Mouse (Mus musculus) heart, embryonic 13.5 days (tissue): ENCODE measurements around the gene Lmntd2. TPM values are rescaled to one million over a fixed set of nuclear protein-coding genes. Genes with fewer than 3 reads are reported as not detected.

Experiments used
- ATAC-seq: fragments of 200-750 bp; cut with Nextera tagmentation; 2 replicates; pipeline ENCODE4 v1.8.0; 2017; ENCODE audit warnings: moderate TSS enrichment; ENCODE audit not compliant: insufficient number of reproducible peaks, low FRiP score, low TSS enrichment; ENCODE audit errors: extremely low read depth
- H3K27ac ChIP-seq: fragments of 300-500 bp; sonication (generic); replicated peaks from 2 replicates; pipeline ENCODE4 v1.5.1; 2015; ENCODE audit warnings: moderate library complexity, mild to moderate bottlenecking, inconsistent platforms
- H3K27me3 ChIP-seq: fragments of 300-500 bp; sonication (generic); replicated peaks from 2 replicates; pipeline ENCODE4 v1.6.1; 2015; ENCODE audit warnings: mild to moderate bottlenecking, inconsistent platforms
- H3K36me3 ChIP-seq: fragments of 300-500 bp; sonication (generic); 2 replicates; pipeline ENCODE4 v1.6.1; 2015; ENCODE audit warnings: mild to moderate bottlenecking, inconsistent platforms
- H3K4me1 ChIP-seq: fragments of 300-500 bp; sonication (generic); 2 replicates; pipeline ENCODE4 v1.6.1; 2015; ENCODE audit warnings: inconsistent platforms
- H3K4me2 ChIP-seq: fragments of 300-500 bp; sonication (generic); 2 replicates; pipeline ENCODE4 v1.6.1; 2015; ENCODE audit warnings: inconsistent platforms, mild to moderate bottlenecking, moderate library complexity
- H3K4me3 ChIP-seq: fragments of 300-500 bp; sonication (generic); 2 replicates; pipeline ENCODE4 v1.5.1; 2015; ENCODE audit warnings: moderate library complexity, mild to moderate bottlenecking, inconsistent platforms
- H3K9ac ChIP-seq: fragments of 300-500 bp; sonication (generic); 2 replicates; pipeline ENCODE4 v1.6.1; 2015; ENCODE audit warnings: inconsistent platforms, mild to moderate bottlenecking, moderate library complexity
- H3K9me3 ChIP-seq: fragments of 300-500 bp; sonication (generic); 2 replicates; pipeline ENCODE4 v1.6.1; 2016; ENCODE audit warnings: inconsistent platforms
- WGBS: fragments of 180-500 bp; shearing (Covaris S2); methylation state at CpG from one replicate; pipeline ENCODE4 v1.1.7; 2015; ENCODE audit warnings: mixed read lengths; 5-methylcytosine and 5-hydroxymethylcytosine counted together
- polyA plus RNA-seq: library from polyadenylated mRNA; unstranded; fragments of >200 nt; fragmentation: Nextera tagmentation; extraction: Ambion mirVana; gene quantifications from 2 replicates; pipeline ENCODE4 v1.2.1, GENCODE M21; 2015

Gene Lmntd2
- polyA plus RNA-seq, 1 experiment from 2014 or later, result 0.72 TPM

DNA sequence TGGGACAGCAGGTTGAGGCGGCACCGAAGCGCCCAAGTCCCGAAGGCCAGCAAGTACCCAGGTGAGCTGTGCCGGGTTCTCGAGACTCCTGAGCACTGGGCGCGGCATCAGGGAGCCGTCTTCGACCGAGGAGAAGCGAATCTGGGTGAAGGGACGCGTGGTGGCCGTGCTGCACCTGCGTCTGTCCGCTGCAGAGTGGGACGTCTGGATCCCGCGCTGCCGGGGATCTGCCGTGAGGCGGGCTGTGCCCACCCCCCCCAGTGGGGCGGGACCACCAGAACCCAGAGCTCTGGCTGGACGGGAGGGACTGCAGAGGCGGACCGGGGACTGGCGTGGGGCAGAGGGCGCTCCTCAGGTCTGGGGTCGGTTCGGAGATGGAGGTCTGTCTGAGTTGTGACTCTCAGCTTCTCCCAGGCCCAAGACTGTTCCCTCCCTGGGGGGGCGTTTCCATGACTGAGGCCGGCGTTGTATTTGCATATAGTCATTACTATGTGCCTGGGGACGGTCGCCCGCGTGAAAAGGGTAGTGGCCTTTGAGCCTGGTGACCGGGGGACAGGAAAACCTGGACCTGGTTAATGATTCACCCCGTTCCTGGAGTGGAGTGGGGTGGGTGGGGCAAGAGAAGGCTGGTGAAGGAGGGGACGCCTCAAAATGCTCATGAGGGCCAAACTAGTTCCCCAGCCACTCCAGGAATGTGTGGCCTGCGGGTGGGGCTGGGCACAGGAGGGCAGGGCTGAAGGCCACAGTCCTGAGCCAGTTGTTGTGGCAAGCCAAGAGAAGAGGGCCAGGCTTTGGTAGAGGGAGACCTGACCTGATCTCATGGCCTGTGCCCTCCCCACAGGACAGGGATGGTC, 2.2 kb upstream of the Lmntd2 start:
- peaks cover 52% of the 10 kb centered on the region for H3K4me1 ChIP-seq
- peak overlapping the region; percentile 78 for H3K27ac ChIP-seq
- H3K27me3 ChIP-seq, result peaks cover 5% of the 10 kb centered on the region; the same call in 1 of the 2 replicates
- H3K9me3 ChIP-seq, result no peaks in the 10 kb centered on the region
- ATAC-seq, result peak; percentile 29
- peak overlapping the region; percentile 82 for H3K9ac ChIP-seq
- H3K4me2 ChIP-seq, result peak overlapping the region; percentile 77
- H3K4me3 ChIP-seq, result peak overlapping the region; percentile 67
- peaks cover 20% of the 10 kb centered on the region for H3K36me3 ChIP-seq
- WGBS, result 2% methylated on average over 42 of the region's 42 CpGs

DNA sequence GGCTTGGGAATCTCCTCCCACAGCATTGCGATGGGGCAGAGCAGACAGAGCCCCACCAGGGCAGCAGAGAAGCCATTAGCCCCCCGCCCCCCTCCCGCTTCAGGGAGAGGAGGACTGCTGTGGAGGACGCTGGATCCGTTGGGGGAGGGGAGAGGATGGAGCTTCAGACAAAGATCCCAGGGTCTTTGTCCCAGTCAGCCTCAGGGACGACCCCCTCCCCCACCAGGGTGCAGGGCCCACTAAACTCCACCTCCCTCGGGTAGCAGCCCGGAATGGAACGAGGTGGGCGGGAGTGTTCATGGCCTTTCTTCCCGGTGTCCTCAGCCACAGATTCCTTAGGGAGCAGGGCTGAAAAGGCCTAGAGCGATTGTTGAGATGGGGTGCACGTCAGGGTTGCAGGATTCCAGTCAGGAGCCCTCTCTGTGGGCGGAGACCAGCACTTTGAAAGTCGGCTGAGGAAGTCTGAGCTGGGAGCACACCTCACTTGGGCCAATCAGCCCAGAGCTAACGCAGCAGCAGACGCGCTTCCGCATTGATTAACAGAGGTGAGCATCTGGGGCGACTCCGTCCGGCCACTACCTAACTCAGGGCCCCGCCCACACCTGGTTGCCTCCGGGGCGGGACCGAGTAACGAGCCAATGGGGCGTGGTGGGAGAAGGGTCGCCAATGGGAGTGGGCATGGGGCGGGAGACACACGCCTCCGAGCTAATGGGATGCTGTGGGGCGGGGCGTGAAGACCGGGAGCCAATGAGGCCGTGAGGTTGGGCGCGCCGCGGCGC, 1.4 kb upstream of the Lmntd2 start, which contains the start of gene Rassf7:
TSS of gene Rassf7 (plus strand) at position 760 of the 779 bp plus-strand sequence.
- H3K4me2 ChIP-seq, result peak within 1 kb of the TSS; percentile 77
- peaks cover 47% of the 10 kb centered on the region for H3K4me1 ChIP-seq
- WGBS, result under 1% methylated on average over 41 of the region's 41 CpGs
- H3K36me3 ChIP-seq, result peaks cover 20% of the 10 kb centered on the region
- peak within 1 kb of the TSS; percentile 78 for H3K27ac ChIP-seq
- H3K9me3 ChIP-seq, result no peaks in the 10 kb centered on the region
- ATAC-seq, result peak; percentile 96
- peak within 1 kb of the TSS; percentile 67 for H3K4me3 ChIP-seq
- H3K27me3 ChIP-seq, result peaks cover 12% of the 10 kb centered on the region
- peak within 1 kb of the TSS; percentile 84 for H3K9ac ChIP-seq

DNA sequence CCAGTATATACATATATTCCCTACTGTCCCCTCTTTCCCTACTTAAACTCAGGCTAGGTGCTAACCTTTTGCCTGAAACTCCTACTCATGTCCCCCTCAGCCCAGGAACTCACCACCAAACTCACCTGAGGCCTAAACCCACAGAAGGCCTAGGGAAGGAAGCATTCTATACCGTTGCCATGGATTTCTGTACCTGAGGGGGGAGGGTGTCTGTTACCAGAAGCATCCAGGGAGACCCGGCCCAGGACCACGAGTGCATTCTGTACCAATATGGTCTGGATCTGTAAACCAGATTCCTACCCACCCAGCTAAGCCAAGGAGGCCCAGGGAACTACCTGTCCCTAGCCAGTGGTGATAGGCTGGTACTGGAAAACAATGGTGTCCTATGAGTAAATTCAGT, 430 bp upstream of the Lmntd2 start:
- Histone ChIP-seq H3K27ac (no peak overlapping the region), H3K9me3 (no peaks in the 10 kb centered on the region), H3K9ac (no peak overlapping the region), H3K4me2 (no peak overlapping the region), H3K27me3 (peaks cover 12% of the 10 kb centered on the region), H3K36me3 (peaks cover 16% of the 10 kb centered on the region), H3K4me1 (peaks cover 44% of the 10 kb centered on the region), H3K4me3 (no peak overlapping the region)
- WGBS, result 75% methylated on average over 3 of the region's 3 CpGs
- no peak for ATAC-seq

DNA sequence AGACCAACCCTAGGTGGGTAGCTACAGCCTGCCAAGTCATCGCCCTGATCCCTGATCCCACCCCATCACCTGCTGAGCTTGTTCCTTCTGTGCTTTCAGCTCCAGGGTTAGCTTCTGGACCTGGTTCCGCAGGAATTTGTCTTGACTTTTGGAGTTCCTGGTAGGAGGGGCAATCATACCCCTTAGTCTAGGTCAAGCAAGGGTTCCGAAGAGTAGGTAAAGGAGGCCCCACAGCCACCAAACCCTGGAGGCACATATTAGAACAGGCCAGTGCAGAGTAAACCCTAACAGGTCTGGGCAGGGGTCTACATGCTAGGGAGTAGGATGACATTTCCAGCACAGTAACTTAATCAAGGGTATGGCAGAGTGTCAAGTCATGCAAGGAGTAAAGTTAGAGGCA, 747 bp downstream of the Lmntd2 start:
- peaks cover 41% of the 10 kb centered on the region for H3K4me1 ChIP-seq
- peaks cover 12% of the 10 kb centered on the region for H3K27me3 ChIP-seq
- H3K36me3 ChIP-seq, result peaks cover 5% of the 10 kb centered on the region; the same call in 1 of the 2 replicates
- no peak overlapping the region for H3K9ac ChIP-seq
- 83% methylated on average over 3 of the region's 3 CpGs for WGBS
- ATAC-seq, result no peak
- no peak overlapping the region for H3K4me2 ChIP-seq
- H3K9me3 ChIP-seq, result no peaks in the 10 kb centered on the region
- no peak overlapping the region for H3K27ac ChIP-seq
- H3K4me3 ChIP-seq, result no peak overlapping the region

DNA sequence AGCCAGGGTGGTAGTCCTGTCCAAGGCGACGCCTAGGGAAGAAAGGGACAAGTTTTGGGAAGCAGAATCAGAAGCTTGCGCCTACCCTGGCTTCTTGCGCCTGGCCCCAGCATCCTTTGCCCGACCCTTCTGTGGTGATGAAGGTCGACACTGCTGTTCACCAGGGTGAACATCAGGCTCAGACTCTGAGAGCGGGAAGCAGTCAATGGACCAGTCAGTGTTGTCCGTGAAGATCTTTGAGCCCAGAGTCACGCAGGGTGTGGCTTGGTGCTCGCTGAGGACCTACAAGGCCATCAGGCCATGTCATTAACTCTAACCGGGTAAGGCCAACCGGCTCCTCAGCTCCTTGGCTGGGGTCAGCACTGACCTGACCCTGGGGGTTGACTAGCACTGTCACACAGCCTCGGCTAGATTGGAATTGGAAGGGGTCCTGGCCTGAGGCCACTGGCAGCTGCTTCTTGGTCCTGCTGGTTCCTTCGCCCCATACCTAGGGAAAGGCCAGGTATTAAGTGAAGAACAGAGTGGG, 3.2 kb downstream of the Lmntd2 start:
- Histone ChIP-seq H3K27me3 (peaks cover 12% of the 10 kb centered on the region), H3K9me3 (no peaks in the 10 kb centered on the region), H3K36me3 (no peaks in the 10 kb centered on the region), H3K27ac (no peak overlapping the region), H3K4me2 (no peak overlapping the region), H3K4me3 (no peak overlapping the region), H3K9ac (no peak overlapping the region), H3K4me1 (peaks cover 24% of the 10 kb centered on the region)
- ATAC-seq, result no peak
- WGBS, result 80% methylated on average over 14 of the region's 14 CpGs

DNA sequence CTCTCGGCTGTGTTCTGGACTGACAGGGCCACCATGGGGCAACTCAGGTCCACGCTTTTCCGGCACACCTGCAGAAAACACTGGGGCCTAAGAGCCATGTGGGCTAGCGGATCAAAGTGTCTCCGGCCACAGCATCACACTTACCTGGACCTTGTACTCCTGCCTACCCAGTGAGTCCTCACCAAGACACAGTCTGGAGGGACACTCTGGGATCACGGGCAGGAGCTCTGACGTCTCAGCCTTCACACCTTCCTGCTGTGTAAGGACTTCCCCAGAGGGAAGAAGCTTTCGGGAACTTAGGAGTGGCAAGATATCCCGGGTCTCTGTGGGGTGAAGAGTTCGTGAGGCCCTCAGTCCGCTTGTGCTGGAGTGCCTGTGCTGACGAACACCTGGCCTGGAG, 3.7 kb downstream of the Lmntd2 start:
- Histone ChIP-seq H3K27me3 (peaks cover 12% of the 10 kb centered on the region), H3K9ac (no peak overlapping the region), H3K27ac (no peak overlapping the region), H3K9me3 (no peaks in the 10 kb centered on the region), H3K4me2 (no peak overlapping the region), H3K36me3 (no peaks in the 10 kb centered on the region), H3K4me3 (no peak overlapping the region), H3K4me1 (peaks cover 23% of the 10 kb centered on the region)
- no peak for ATAC-seq
- 63% methylated on average over 12 of the region's 12 CpGs for WGBS

DNA sequence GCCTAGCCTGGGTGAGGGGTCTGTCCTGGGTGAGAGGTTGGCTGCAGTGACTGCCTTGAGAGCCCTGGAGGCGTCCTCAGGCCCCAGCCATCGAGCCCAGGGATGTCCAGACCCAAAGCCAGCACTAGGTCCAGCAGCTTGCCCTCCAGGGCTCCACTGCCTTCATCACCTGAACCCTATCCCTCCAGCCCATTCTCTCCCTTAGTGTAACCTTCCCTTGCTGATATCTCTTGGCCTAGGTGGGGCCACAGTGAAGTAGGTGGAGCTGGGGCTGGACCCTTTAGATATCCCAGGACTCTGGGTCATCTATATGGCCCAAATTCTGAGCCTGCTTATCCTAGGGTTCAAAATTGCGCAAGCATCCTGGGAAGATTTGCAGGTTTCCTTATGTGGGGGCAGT, 4.4 kb downstream of the Lmntd2 start:
- Histone ChIP-seq H3K4me1 (peaks cover 17% of the 10 kb centered on the region), H3K36me3 (no peaks in the 10 kb centered on the region), H3K27ac (no peak overlapping the region), H3K9ac (0 out of 2 replicates have a peak overlapping the region, but pooled peaks have one; percentile 10), H3K4me2 (no peak overlapping the region), H3K27me3 (peaks cover 12% of the 10 kb centered on the region), H3K4me3 (no peak overlapping the region), H3K9me3 (no peaks in the 10 kb centered on the region)
- 66% methylated on average over 3 of the region's 3 CpGs for WGBS
- ATAC-seq, result no peak

DNA sequence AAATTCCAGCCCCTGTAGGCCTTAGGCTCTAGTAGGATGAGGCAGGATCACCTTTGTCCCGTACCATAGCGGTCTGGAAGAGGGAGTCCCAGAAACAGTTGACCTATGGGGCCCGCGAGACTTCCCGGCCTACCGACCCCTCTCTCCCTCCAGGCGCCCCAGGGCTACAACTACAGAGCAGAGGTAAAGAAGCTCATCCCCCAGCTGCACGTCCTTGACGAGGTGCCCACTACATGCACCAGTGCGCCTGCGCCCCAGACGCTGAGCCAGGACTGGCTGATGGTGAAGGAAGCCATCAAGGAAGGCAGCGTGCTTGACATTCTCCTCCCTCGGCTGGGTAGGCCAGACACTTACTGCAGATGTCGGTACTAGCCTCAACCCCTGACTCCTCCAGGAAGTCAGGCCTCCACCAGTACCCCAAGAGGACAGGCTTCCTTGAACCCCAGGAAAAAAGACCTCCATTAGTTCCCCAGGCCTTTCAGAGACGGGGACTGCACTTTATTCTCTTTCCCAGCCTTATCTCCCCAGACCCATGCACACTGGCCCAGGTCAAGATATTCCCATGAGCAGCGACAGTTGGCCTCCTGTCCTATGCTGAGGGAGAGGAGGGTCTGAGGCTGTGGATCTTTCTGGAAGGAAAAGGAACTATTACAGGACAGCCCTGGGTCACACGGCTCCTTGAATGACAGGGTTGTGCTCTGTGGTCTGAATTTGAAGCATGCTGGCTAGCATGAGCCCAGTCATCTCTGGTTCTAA, 7.5 kb downstream of the Lmntd2 start:
- H3K27ac ChIP-seq, result no peak overlapping the region
- no peaks in the 10 kb centered on the region for H3K36me3 ChIP-seq
- peaks cover 9% of the 10 kb centered on the region for H3K27me3 ChIP-seq
- 0 out of 2 replicates have a peak, but pooled peaks cover 8% of the 10 kb centered on the region for H3K4me1 ChIP-seq
- 83% methylated on average over 18 of the region's 18 CpGs for WGBS
- no peak overlapping the region for H3K4me3 ChIP-seq
- no peak overlapping the region for H3K9ac ChIP-seq
- no peaks in the 10 kb centered on the region for H3K9me3 ChIP-seq
- H3K4me2 ChIP-seq, result no peak overlapping the region
- no peak for ATAC-seq

DNA sequence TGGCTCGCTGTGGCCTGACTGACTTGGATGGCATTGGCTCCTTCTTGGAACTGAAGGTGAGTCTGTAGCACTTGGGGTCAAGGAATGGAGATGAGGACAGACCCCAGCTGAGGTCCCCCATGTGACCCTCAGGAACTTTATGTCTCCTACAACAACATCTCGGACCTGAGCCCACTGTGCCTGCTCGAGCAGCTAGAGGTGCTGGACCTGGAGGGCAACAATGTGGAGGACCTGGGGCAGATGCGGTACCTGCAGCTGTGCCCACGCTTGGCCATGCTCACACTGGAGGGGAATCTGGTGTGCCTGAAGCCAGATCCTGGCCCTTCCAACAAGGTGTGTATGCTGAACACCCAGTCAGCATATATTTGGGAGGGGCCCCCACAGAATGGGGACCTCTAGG, 8.4 kb downstream of the Lmntd2 start:
- H3K4me3 ChIP-seq, result no peak overlapping the region
- no peak for ATAC-seq
- no peaks in the 10 kb centered on the region for H3K36me3 ChIP-seq
- no peak overlapping the region for H3K9ac ChIP-seq
- 84% methylated on average over 5 of the region's 5 CpGs for WGBS
- no peaks in the 10 kb centered on the region for H3K9me3 ChIP-seq
- H3K27me3 ChIP-seq, result peaks cover 1% of the 10 kb centered on the region; the same call in 1 of the 2 replicates
- H3K27ac ChIP-seq, result no peak overlapping the region
- 0 out of 2 replicates have a peak, but pooled peaks cover 8% of the 10 kb centered on the region for H3K4me1 ChIP-seq
- no peak overlapping the region for H3K4me2 ChIP-seq

DNA sequence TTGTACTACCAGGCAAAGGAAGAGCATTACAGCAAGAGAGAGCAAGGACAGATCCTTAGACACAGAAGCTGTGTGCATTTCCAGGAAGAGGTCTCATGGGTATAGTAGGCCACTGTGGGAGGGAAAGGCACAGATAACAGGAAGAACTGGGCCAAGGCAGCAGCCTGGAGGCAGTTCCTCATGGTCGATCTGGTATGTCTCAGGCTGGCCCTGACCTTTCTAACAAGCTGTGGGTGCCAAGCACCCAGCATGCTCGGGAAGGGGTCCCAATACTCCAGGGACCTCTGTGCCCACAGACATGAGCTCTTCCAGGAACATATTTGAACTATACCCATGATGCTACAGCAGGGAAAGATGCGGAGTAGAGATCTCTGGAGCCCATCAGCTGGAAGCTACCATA, 9.3 kb downstream of the Lmntd2 start:
- Histone ChIP-seq H3K4me3 (no peak overlapping the region), H3K27me3 (no peaks in the 10 kb centered on the region; the same call in 1 of the 2 replicates), H3K27ac (no peak overlapping the region), H3K9ac (no peak overlapping the region), H3K4me2 (no peak overlapping the region), H3K36me3 (no peaks in the 10 kb centered on the region), H3K4me1 (no peaks in the 10 kb centered on the region), H3K9me3 (no peaks in the 10 kb centered on the region)
- ATAC-seq, result no peak
- WGBS, result 71% methylated on average over 3 of the region's 3 CpGs

DNA sequence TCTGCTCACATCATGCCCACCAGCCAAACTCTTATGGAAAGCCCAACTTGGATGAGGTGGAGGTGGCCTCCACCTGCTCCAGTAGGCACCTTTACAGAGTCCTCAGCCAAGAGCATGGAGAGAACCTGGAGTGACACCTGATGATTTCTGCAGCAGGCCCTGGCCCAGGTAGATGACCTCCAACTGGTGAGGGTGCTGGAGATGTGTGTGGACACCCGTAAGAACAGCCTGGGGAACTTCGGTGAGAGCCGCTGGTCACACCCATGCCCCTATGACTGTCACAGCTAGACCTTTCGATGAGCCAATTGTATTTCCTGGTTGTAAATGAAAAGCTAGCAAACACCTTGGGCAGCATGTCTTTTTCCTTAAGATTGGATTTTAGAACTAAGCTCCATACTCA, 15.8 kb downstream of the Lmntd2 start:
- no peak overlapping the region for H3K27ac ChIP-seq
- WGBS, result 85% methylated on average over 4 of the region's 4 CpGs
- no peak overlapping the region for H3K4me3 ChIP-seq
- no peak overlapping the region for H3K4me2 ChIP-seq
- H3K9me3 ChIP-seq, result no peaks in the 10 kb centered on the region
- H3K4me1 ChIP-seq, result peaks cover 10% of the 10 kb centered on the region
- H3K9ac ChIP-seq, result no peak overlapping the region
- no peak for ATAC-seq
- H3K36me3 ChIP-seq, result no peaks in the 10 kb centered on the region
- no peaks in the 10 kb centered on the region for H3K27me3 ChIP-seq
